Mouse (Mus musculus) left cerebral cortex, adult 8-10 months (tissue): ENCODE results near the gene Fam180a. TPM values are rescaled to one million over a fixed set of nuclear protein-coding genes. Genes with fewer than 3 reads are reported as not detected.

Experiments
- DNase-seq, 2 experiments: peaks; one replicate each; pipeline ENCODE4 v3.0.0; 2022; ENCODE audit warnings: low spot score in 2 of 2
- total RNA-seq, 4 experiments: library from RNA; stranded (reverse); gene quantifications; 2 replicates each; pipeline ENCODE4 v1.2.4; 2022

Gene Fam180a
- total RNA-seq, 4 experiments from 2014 or later: 2.4 to 3.9 (median 3.0) TPM

- no peak for DNase-seq
These were observed 12.4 kb downstream of the Fam180a start for GRCm38 (mm10) chr6:35313520-35313919.

GRCm38 (mm10) chr6:35309406-35309805, 16.5 kb downstream of the Fam180a start:
- DNase-seq: no peak

GRCm38 (mm10) chr6:35308037-35308436, 17.9 kb downstream of the Fam180a start, which contains the start of gene Slc13a4:
Gene Slc13a4 (minus strand): TSS chr6:35308131.
- DNase-seq: no peak

- DNase-seq: no peak
These were observed 18.8 kb downstream of the Fam180a start for GRCm38 (mm10) chr6:35307136-35307535.

GRCm38 (mm10) chr6:35303355-35303900, 22.5 kb downstream of the Fam180a start:
- no peak for DNase-seq

- DNase-seq: no peak
These were observed 23.4 kb downstream of the Fam180a start for GRCm38 (mm10) chr6:35302581-35302980.

- no peak for DNase-seq
These were observed 27.6 kb downstream of the Fam180a start for GRCm38 (mm10) chr6:35298323-35298722.

- DNase-seq: no peak
These were observed 28.3 kb downstream of the Fam180a start for GRCm38 (mm10) chr6:35297516-35298227.

GRCm38 (mm10) chr6:35297001-35297400, 28.9 kb downstream of the Fam180a start:
- DNase-seq: peak in 1 of 2 experiments; percentile 26

- no peak for DNase-seq
These were observed 31.0 kb downstream of the Fam180a start for GRCm38 (mm10) chr6:35294964-35295363.

GRCm38 (mm10) chr6:35289676-35290075, 36.3 kb downstream of the Fam180a start:
- DNase-seq: no peak

GRCm38 (mm10) chr6:35288920-35289319, 37.0 kb downstream of the Fam180a start:
- no peak for DNase-seq

- peak; percentile 19 to 41 for DNase-seq
These were observed 37.7 kb downstream of the Fam180a start for GRCm38 (mm10) chr6:35288114-35288761.

- DNase-seq: no peak
These were observed 46.6 kb downstream of the Fam180a start for GRCm38 (mm10) chr6:35279306-35279705.

GRCm38 (mm10) chr6:35277903-35278587, 47.9 kb downstream of the Fam180a start:
- no peak for DNase-seq

GRCm38 (mm10) chr6:35273391-35274082, 52.4 kb downstream of the Fam180a start:
- no peak for DNase-seq

- DNase-seq: no peak
These were observed 53.8 kb downstream of the Fam180a start for GRCm38 (mm10) chr6:35271868-35272765.

GRCm38 (mm10) chr6:35271094-35271855, 54.7 kb downstream of the Fam180a start:
- DNase-seq: no peak

- DNase-seq: no peak
These were observed 56.3 kb downstream of the Fam180a start for GRCm38 (mm10) chr6:35269643-35270042.

- DNase-seq: no peak
These were observed 57.2 kb downstream of the Fam180a start for GRCm38 (mm10) chr6:35268711-35269110.
